Mouse (Mus musculus): Measurements from ENCODE around the gene Gm44511.

The Gm44511 gene

DNA sequence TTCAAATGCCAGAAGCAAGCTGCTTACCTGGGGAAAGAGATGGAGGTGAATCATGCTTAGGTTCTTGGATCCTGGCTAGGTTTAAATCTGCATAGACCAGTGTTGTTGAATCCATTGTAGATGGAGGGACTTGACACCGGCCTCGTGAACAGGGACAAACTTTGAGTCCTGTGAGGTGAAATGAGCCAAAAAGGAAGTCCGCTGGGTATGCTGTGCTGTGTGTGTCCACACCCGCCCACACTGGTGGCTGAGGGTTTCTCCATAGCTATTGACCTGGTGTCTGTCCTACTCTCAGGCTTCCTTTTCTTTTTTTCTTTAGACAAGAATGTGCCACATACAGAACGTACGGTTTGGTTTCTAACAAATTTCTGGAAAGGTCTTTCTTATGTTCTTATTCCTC is at the start of gene Gm44511, which contains the start of gene Klrb1b:
TSS of gene Gm44511 (minus strand) at position 184 of the 400 bp plus-strand sequence.
TSS of gene Klrb1b (minus strand) at position 200 of the 400 bp plus-strand sequence.
- DNase-seq (ENCODE audit: inconsistent age in 2 of 2, low spot score in 1 of 2): no peak

DNA sequence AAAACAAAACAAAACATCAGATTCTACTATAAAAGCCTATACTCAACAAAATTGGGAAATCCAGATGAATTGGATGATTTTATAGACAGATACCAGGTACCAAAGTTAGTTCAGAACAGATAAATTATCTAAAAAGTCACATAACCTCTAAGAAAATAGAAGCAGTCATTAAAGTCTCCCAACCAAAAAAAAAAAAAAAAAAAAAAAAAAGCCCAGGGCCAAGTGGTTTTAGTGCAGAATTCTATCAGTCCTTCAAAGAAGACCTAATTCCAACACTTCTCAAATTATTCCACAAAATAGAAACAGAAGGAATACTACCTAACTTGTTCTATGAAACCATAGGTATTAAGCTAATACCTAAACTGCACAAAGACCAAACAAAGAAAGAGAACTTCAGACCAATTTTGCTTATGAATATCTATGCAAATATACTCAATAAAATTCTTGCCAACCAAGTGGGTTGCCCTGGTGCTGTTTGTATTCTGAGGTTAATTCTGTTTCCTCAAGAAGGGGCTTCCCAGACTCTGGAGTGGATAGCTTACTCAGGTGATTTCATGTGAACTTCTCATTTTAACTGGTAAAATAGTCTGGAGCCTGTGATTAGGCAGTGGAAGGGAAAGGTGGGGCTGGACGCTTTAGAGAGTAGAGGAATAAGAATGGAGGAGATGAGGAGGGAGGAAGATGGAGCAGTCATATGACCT is 45.9 kb upstream of the Gm44511 start:
- peak in 1 of 2 experiments; percentile 13 for DNase-seq (ENCODE audit: inconsistent age in 2 of 2, low spot score in 1 of 2)

GRCm38 (mm10) chr6:128868861-128869260 is 42.7 kb upstream of the Gm44511 start:
- no peak for DNase-seq (ENCODE audit: inconsistent age in 2 of 2, low spot score in 1 of 2)

- no peak for DNase-seq (ENCODE audit: inconsistent age in 2 of 2, low spot score in 1 of 2)
These were observed 31.9 kb upstream of the Gm44511 start for GRCm38 (mm10) chr6:128857976-128858375.

DNA sequence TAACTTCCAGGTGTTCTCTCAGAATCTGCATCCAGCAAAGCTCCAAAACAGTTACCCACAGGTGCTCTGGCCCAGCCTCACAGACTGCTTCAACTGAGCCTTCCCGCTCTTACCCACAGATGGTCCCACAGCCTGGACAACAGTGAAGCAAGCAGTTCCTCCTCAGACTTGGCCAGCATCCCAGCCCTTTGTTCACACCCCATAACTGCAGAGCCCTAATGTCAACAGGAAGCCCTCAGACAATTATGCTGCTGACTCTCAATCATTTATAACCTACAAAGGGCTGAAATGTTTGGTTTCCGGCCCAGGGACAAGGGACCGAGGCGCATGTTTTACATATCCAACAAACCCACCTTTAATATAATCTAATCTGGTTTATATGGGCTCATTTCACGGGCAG is 30.1 kb upstream of the Gm44511 start:
- DNase-seq (ENCODE audit: inconsistent age in 2 of 2, low spot score in 1 of 2): peak; percentile 74 to 82

DNA sequence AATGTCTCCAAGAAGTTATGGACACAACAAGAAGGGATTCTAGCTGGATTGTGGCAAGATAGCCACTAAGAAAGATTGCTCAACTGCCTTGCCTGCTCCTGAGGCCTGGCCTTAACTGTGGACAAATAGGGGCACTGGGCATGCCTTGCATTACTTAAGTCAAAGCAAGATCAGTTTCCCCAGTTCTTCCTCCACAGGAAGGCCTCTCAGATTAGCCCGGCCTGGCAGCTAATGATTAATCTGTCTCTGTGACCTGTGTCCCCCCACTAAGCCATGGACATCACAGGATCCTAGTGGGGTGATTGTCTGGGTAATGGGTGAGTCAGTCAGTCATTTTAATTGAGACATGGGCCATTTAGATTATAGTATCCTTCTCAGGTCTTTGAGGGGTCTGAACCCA is 29.4 kb upstream of the Gm44511 start:
- peak in 1 of 2 experiments; percentile 30 for DNase-seq (ENCODE audit: inconsistent age in 2 of 2, low spot score in 1 of 2)

GRCm38 (mm10) chr6:128854895-128855294 is 28.8 kb upstream of the Gm44511 start:
- DNase-seq (ENCODE audit: inconsistent age in 2 of 2, low spot score in 1 of 2): no peak

DNA sequence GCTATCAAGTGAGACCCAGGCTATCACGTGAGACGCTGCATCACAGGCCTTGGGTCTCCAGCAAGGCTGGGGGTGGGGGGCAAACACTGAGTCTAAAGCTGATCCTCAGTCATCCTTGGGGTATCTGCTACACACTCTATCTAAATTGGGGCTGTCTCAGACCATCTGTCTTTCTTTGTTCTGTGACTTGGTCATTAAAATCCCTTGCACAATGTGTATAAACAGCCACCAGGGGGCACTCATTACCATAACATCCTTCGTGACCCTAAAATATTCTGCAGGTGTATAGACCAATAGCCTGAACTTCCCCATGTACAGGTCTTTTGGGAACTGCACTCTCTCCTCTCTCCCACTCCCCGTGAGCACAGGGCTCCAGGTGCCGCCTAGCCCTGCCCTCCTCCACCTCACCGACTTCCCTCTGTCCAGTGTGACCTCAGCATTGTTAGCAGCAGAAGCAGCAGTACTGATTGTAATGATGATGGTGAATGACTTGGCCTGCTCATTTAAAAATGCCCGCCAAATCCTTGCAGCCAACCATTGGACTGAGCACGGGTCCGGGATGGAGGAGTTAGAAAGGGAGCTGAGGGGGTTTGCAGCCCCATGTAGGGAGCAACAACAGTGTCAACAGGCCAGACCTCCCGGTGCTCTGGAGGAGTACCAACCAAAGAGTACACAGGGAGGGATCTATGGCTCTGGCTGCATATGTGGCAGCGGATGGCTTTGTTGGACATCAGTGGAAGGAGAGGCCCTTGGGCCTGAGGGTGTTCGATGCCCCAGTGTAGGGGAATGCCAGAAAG is 28.1 kb upstream of the Gm44511 start:
- DNase-seq (ENCODE audit: inconsistent age in 2 of 2, low spot score in 1 of 2): peak in 1 of 2 experiments; percentile 91

GRCm38 (mm10) chr6:128852766-128853165 is 26.7 kb upstream of the Gm44511 start:
- no peak for DNase-seq (ENCODE audit: inconsistent age in 2 of 2, low spot score in 1 of 2)

DNA sequence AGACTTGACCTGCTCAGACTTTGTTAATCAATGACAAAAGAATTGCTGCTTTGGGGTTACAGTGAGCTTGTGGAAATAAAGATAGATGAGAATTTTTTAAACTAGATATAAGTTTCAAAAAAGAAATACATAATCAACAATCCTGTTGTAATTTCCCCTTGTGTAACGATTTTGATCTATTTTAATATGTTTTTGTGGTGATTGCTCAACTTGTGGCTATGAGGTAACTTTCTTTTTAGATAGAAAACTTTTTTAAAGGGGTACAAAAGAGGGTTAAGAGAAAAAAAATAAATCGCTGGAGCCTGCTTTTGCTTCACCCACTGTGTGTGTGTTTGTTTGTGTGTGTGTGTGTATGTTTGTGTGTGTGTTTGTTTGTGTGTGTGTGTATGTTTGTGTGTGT is 25.0 kb upstream of the Gm44511 start:
- no peak for DNase-seq (ENCODE audit: inconsistent age in 2 of 2, low spot score in 1 of 2)

DNA sequence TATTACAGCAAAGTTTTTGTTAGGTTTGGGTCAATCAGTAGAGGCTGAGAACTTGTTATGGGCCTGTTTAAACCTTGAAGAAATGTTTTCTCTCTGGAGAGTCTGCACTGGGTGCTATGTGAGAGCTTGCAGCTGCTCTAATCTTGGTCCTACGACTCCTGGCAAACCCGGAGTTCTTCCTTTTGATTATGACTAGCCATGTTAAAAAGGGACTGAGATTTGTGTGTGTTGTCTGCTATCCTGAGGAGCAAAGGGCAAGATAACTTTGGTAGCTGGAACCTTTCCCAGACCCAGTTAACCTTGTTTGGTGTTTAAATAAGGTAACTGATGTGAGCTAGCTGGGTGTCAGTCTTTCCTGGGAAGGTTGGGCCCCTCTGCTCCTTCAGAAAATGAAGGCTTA is 24.6 kb upstream of the Gm44511 start:
- DNase-seq (ENCODE audit: inconsistent age in 2 of 2, low spot score in 1 of 2): peak in 1 of 2 experiments; percentile 43

- DNase-seq (ENCODE audit: inconsistent age in 2 of 2, low spot score in 1 of 2): peak in 1 of 2 experiments; percentile 86
These were observed 23.8 kb upstream of the Gm44511 start for GRCm38 (mm10) chr6:128849902-128850301.

GRCm38 (mm10) chr6:128847401-128847800 is 21.3 kb upstream of the Gm44511 start:
- no peak for DNase-seq (ENCODE audit: inconsistent age in 2 of 2, low spot score in 1 of 2)

- peak in 1 of 2 experiments; percentile 31 for DNase-seq (ENCODE audit: inconsistent age in 2 of 2, low spot score in 1 of 2)
These were observed 20.0 kb upstream of the Gm44511 start for GRCm38 (mm10) chr6:128845998-128846542.

GRCm38 (mm10) chr6:128845319-128845979 is 19.3 kb upstream of the Gm44511 start:
- peak; percentile 89 to 96 for DNase-seq (ENCODE audit: inconsistent age in 2 of 2, low spot score in 1 of 2)

GRCm38 (mm10) chr6:128844586-128845080 is 18.5 kb upstream of the Gm44511 start:
- DNase-seq (ENCODE audit: inconsistent age in 2 of 2, low spot score in 1 of 2): peak in 1 of 2 experiments; percentile 44

DNA sequence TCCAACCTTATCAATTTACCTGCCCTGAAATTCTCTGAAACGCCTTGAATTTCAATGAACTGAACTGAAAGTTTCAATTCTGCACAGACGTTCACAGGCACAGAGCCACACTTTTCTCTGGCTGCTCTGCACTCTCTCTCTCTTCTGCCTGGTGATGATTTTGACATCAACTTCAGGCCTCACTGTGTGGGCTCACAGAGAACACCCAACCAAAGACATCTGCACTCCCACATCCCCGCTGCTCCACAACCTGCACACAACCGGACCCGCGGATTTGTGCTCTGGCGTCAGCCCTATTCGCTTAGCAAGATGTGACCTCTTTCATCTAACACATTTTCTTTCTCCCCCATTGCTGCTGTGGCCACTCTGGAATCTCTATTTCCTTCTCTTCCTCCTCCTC is 18.0 kb upstream of the Gm44511 start:
- peak in 1 of 2 experiments; percentile 42 for DNase-seq (ENCODE audit: inconsistent age in 2 of 2, low spot score in 1 of 2)

DNA sequence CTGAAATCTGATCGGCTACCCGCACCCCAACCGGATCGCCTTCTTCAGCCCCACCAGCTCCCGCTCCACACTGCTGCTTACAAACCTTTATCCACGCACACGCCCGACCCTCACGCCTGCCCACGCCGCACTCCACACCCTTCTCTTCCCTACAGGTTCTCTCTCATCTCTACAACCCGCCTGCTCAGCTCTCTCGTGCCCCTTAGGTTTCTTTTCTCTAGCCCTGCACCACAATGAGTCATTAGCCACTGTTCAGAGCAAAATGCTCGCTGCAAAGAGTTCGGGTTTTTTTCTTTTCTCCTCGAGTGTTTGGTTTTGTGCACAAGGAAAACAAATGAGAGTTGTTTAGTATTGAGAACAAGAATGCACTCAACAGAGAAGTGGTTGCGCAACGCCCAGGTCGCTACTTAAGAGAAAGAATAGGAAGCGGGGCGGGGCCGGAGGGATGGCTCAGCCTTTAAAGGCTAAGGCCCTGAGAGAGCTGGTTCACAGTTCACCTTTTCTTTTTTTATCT is 17.4 kb upstream of the Gm44511 start:
- DNase-seq (ENCODE audit: inconsistent age in 2 of 2, low spot score in 1 of 2): peak; percentile 68 to 93

DNA sequence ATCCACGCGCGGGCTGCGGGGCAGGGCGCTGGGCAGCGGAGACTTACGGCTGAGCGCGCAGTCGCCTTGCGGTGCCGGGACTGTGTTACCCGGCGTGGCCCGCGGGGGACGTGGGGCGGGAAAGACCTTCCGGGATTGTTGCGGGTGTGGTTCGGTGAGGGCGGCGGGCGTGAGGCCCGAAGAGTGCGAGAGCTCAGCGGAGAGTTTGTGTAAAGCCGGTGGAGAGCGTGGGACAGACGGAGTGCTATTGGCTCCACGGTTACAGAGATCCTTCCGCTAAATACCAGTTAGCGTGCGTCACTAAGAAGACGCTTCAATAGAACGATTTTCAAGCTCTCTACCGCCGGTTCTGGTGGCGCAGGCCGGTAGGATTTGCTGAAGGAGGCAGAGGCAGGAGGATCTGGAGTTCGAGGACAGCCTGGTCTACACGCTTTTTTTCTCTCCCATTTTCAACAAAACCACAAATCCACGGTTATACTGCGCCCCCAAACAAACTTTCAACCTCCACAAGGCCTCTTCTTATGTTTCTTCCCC is 16.9 kb upstream of the Gm44511 start:
- peak; percentile 93 to 98 for DNase-seq (ENCODE audit: inconsistent age in 2 of 2, low spot score in 1 of 2)

- no peak for DNase-seq (ENCODE audit: inconsistent age in 2 of 2, low spot score in 1 of 2)
These were observed 16.3 kb upstream of the Gm44511 start for GRCm38 (mm10) chr6:128842356-128842944.

Measured in adrenal gland, adult (tissue).